Mouse (Mus musculus): ENCODE results near the gene Wdr25.

- peak; percentile 49 for TF ChIP-seq CTCF (IDR thresholded peaks at IDR 0.05; ENCODE audit: low read depth, low read length)
- no peak for TF ChIP-seq POLR2A (IDR thresholded peaks at IDR 0.05; ENCODE audit: extremely low read depth, insufficient read depth, low read length)
These were observed 23.9 kb upstream of the Wdr25 start for GRCm38 (mm10) chr12:108869575-108869974.

Data from liver, adult 2 months (tissue).